Mouse (Mus musculus): Measurements from ENCODE around the gene Dbr1. TPM values are rescaled to one million over a fixed set of nuclear protein-coding genes. Genes with fewer than 3 reads are reported as not detected.

The Dbr1 gene
- total RNA-seq, 2 experiments from 2014 or later = 11.4 to 12.4 TPM

DNA sequence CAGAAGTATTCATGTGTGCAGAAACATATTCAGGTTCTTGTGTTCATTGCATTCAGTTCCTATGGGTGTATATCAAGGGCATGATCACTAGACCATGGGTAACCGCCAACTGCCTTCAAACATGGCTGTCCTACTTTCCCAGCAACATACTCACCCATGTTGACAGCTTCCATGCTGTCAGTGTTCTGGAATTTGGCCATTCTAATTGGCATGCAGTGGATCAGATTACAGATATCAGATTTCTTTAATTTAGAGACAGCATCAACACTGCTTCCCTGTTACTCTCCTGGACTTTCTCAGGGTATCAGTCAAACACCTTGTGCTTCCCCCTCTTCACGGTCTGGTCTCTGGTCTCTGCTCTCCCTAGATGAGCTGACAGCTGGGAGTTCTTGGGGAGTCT is 28.0 kb downstream of the Dbr1 start:
- DNase-seq (ENCODE audit: extremely low spot score in 1 of 2, low spot score in 2 of 2) = no peak
- intact Hi-C loops (cut with DNase I) = no loop called here

DNA sequence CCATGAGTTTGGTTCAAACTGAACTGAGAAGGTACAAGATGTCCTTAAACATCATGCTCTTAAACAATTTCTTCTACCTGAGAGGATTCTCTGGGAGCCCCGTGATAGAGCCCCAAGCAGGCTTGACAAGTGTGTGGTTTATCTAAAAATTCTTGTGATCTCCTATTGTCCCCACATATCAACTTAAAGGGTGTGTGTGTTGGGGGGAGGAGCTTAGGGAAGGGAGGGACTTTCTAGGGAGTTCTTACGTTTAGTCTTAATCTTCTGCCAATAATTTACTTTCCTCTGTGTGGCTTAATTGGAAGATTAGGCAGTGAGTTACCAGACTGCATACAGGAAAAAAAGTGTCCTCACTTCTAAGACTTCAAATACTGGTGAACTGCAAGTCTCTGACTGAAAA is 36.6 kb downstream of the Dbr1 start, which contains the start of gene A4gnt:
A4gnt (plus strand) TSS at position 301 of the 400 bp plus-strand sequence.
- DNase-seq (ENCODE audit: extremely low spot score in 1 of 2, low spot score in 2 of 2) = no peak
- intact Hi-C loops (cut with DNase I) = no loop called here

DNA sequence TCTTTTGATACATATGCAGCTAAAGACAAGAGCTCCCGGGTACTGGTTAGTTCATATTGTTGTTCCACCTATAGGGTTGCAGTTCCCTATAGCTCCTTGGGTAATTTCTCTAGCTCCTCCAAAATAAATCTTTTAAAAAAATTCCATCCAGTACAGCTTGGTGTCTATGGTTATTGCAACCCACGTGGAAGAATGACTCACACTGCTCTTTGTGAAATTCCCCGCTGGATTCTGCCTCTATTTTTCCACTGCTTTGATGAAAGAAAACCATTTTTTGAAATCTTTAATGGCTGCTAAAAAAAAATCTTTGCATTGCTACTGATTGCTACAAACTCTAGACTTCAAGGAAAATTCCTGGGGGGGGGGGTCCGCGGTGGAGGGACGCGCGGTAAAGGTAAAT is 44.1 kb downstream of the Dbr1 start:
- intact Hi-C loops (cut with DNase I) = no loop called here
- DNase-seq (ENCODE audit: extremely low spot score in 1 of 2, low spot score in 2 of 2) = no peak

DNA sequence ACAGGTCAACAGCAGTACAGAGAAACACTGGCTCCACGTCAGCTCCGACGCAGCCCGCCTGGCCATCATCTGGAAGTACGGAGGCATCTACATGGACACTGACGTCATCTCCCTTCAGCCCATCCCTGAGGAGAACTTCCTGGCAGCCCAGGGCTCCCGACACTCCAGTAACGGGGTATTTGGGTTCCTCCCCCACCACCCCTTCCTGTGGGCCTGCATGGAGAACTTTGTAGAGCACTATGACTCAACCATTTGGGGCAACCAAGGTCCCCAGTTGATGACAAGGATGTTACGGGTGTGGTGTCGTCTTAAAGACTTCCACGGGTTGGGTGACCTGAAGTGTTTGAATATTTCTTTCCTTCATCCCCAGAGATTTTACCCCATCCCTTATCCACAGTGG is 44.6 kb downstream of the Dbr1 start:
- intact Hi-C loops (cut with DNase I) = no loop called here
- DNase-seq (ENCODE audit: extremely low spot score in 1 of 2, low spot score in 2 of 2) = no peak

DNA sequence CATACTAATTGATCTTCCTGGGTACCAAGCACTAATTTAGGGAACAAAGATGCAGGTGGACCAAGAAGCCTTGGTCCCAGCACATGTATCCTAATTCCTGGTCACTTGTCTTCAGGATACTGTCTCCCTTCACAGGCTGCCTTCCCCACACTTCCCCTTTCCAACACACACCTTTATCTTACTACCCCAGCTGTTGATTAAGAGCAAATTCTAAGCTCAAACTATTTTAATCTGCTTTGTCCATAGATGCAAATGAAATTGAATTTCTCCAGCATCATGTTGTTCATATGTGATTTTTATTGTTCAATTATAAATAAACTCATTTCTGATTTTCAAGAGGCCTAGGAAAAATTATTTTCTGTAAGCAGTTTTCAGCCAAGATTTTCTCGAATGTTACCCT is 46.4 kb downstream of the Dbr1 start:
- intact Hi-C loops (cut with DNase I) = no loop called here
- DNase-seq (ENCODE audit: extremely low spot score in 1 of 2, low spot score in 2 of 2) = no peak

DNA sequence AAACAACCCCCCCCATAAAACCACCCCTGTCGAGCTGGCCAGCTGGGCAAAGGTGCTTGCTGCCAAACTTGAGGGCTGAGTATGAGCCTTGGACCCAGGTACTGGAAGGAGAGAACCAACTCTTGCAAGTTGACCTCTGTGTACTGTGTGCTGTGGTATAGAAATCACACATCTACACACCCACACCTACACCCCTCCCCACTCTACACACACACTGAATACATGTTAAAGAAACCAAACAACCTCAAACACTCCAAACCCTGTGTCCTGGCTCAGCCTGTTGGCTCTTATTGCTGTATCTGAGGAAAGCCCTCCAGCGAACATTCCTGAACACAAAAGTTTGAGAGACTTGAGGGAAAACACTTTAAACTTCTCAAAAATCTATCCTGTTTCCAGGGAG is 47.4 kb downstream of the Dbr1 start:
- intact Hi-C loops (cut with DNase I) = no loop called here

DNA sequence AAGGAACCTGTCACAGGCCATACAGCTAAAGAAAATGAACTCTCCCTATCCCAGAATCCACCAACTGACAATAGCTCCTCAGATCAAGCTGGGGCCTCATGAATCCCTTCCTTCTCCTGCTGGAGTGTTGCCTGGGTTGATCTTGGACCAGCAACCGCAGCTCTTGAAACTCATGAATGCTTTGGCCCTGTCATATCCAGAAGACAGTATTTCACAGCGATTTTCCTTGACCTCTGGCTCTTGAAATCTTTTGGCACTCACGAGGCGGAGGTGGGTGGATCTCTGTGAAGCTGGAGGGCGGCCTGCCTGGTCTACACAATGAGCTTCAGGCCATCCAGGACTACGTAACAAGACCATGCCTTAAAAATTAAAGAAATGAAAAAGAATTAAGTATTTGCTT is 48.5 kb downstream of the Dbr1 start:
- DNase-seq (ENCODE audit: extremely low spot score in 1 of 2, low spot score in 2 of 2) = no peak
- intact Hi-C loops (cut with DNase I) = no loop called here

More for the DNA sequence above, 47.4 kb downstream of the Dbr1 start:
- DNase-seq (ENCODE audit: extremely low spot score in 1 of 2, low spot score in 2 of 2) = no peak

DNA sequence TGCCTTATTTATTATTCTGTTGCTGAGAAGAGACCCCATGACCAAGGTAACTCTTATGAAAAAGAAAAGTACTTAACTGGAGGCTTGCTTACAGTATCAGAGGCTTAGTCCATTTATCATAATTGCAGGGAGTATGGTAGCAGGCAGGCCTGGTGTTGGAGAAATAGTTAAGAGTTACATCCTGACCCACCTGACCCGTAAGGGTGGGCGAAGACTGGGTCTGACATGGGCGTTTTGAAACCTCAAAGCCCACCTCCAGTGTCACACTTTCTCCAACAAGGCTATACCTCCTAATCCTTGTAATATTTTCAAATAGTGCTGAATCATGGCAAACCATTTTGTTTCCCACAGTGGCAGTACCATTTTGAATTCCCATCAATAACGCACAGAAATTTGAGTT is 53.0 kb downstream of the Dbr1 start:
- intact Hi-C loops (cut with DNase I) = loop anchor here (5.0 kb wide), 1 partner anchor 41 kb away; no protein-coding TSS in a partner anchor
- no peak for DNase-seq (ENCODE audit: extremely low spot score in 1 of 2, low spot score in 2 of 2)

DNA sequence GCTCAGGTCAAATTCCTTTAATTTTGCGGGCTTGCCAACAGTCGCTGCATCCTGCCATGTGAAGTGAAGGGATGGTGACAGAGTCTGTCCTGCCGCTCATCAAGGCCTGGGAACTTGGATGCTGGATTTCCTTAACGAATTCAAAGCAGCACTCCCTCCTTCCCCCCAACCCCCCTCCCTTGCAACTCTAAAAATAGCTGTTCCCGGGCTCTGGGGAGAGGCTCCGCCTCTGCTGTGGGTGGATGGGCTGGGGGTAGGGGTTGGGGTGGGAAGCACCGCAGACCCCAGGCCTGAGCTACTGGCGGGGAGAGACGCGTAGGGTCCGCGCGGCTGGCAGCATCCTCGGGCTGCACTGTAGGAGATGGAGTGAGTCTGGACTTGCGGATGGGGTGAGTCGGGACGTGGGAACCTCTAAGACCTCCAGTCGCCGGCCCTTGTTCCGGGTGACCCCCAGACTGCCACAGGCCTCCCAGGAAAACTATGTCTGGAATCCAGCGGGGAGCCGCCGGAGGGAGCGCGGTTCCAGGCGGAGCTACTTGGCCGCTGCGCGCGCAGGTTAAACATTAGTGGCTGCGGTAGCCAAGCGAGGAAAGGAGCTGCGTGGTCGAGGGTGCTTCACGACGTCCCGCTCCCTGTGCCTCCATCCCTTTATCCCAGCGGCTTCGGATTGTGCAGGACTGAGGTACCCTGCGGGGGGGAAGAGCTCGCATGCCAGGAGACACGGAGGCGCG is 53.8 kb downstream of the Dbr1 start, which contains the start of gene Dzip1l:
Dzip1l (plus strand) TSS at position 216 of the 731 bp plus-strand sequence.
- peak; percentile 69 to 87 for DNase-seq (ENCODE audit: extremely low spot score in 1 of 2, low spot score in 2 of 2)
- intact Hi-C loops (cut with DNase I) = loop anchor here (5.0 kb wide), 1 partner anchor 42 kb away; no protein-coding TSS in a partner anchor

DNA sequence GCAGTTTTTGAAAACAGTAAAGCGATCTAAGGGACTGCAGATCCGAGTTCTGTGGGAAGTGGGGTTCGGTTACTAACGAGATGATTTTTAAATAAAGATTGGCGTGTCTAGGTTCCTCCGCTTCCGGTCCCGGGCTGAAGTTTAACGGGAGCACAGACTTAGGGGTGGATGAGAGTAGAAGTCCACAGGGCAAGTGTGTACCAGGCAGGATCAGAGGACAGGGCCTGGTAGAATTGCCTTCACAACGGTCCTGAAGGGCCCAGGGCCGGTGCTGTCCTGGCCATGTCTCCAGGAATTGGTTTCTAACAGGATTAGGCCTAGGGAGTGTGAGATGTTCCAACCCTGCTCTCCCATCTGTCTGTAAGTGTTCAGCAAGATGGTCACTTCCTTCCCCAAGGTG is 54.5 kb downstream of the Dbr1 start:
- intact Hi-C loops (cut with DNase I) = no loop called here
- DNase-seq (ENCODE audit: extremely low spot score in 1 of 2, low spot score in 2 of 2) = no peak

DNA sequence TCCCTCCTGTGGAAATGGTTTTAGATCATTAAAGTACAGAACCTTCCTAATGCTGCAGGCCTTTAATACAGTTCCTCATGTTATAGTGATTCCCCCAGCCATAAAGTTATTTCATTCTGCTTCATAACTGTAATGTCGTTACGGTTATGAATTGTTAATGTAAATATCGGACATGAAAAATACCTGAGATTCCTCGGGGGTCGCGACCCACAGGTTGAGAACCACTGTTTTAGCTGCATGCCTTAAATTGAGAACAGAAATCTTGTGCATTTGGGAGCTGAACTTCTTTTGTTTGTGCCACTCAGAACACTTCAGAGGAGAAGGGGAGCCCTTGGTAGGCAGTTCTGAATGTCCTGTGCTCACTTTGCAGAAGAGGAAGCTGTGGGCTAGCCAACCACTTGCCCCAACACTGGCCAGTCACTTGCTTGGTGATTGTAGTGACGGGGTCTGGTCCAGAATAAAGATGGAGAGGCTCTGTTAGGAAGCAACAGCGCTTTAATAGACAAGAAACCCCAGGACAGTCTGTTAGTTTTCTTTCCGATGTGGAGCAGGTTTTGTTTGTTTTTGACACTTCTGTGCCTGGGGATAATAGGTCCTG is 55.0 kb downstream of the Dbr1 start:
- intact Hi-C loops (cut with DNase I) = no loop called here
- DNase-seq (ENCODE audit: extremely low spot score in 1 of 2, low spot score in 2 of 2) = peak in 1 of 2 experiments; percentile 26

DNA sequence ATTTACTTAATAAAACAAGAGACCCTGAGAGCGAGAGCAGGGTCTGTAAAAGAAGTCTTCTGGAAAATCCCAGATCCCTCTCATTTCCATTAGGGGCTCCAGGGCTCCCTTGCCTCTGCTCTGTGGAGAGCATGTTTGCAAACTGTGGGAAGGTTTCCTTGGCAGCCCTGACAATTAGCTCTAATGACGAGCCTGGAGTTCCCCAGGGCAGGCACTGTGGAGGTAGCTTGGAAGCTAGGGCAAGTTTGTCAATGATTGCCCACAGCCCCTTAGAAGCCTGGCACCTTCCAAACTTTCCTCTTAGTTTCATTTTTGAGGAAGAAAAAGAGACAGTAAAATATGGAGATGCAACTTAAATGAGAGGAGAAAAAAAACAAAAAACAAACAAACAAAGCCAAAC is 56.2 kb downstream of the Dbr1 start:
- DNase-seq (ENCODE audit: extremely low spot score in 1 of 2, low spot score in 2 of 2) = peak in 1 of 2 experiments; percentile 8
- intact Hi-C loops (cut with DNase I) = no loop called here

DNA sequence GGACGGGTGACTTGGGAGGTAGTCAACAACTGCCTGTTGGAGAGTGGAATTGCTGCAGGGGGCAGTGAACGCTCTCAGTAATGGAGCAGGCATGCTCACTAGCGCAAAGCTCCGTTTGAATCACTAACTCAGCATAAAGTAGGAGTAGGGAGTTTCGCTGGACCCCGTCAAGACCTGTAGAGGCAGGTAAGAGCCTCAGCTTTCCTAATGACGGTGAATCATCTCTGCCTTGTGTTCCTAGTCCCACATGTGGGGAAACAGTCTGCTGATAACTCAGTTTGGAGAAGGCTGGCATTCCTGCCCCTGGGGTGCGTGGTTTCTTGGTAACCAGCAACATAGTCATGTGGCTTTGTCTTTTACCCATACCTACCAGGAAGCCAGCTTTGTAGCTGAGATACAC is 56.7 kb downstream of the Dbr1 start:
- intact Hi-C loops (cut with DNase I) = no loop called here

More for the DNA sequence above, 56.7 kb downstream of the Dbr1 start:
- peak in 1 of 2 experiments; percentile 38 for DNase-seq (ENCODE audit: extremely low spot score in 1 of 2, low spot score in 2 of 2)

Other genes with a start within 250 kb of the Dbr1 start
- 1 to 10 TPM; 1.6 TPM for gene Esyt3, start 217.2 kb upstream of the Dbr1 start, total RNA-seq (2021)
- 10 to 100 TPM; 81.7 to 99.5 TPM for gene Mras, start 138.4 kb upstream of the Dbr1 start, total RNA-seq (2021)
- gene Nme9, start 124.3 kb upstream of the Dbr1 start, total RNA-seq (2021) = not detected
- gene Armc8, start 6.9 kb upstream of the Dbr1 start, total RNA-seq (2021) = 10 to 100 TPM; 60.3 to 61.5 TPM
- not detected for gene A4gnt, start 36.7 kb downstream of the Dbr1 start, total RNA-seq (2021)
- gene Dzip1l, start 53.7 kb downstream of the Dbr1 start, total RNA-seq (2021) = 10 to 100 TPM; 24.9 to 31.4 TPM
- gene Cldn18, start 141.5 kb downstream of the Dbr1 start, total RNA-seq (2021) = not detected

All from left cerebral cortex, postnatal 10 days (tissue).